Mouse (Mus musculus) embryo, embryonic 10 days (tissue): Measurements from ENCODE around the gene Wdr43.

ENCODE experiments used
- DNase-seq: peaks from one replicate; pipeline ENCODE4 v3.0.0-alpha.2; 2015; ENCODE audit warnings: low spot score

Wdr43 gene

DNA sequence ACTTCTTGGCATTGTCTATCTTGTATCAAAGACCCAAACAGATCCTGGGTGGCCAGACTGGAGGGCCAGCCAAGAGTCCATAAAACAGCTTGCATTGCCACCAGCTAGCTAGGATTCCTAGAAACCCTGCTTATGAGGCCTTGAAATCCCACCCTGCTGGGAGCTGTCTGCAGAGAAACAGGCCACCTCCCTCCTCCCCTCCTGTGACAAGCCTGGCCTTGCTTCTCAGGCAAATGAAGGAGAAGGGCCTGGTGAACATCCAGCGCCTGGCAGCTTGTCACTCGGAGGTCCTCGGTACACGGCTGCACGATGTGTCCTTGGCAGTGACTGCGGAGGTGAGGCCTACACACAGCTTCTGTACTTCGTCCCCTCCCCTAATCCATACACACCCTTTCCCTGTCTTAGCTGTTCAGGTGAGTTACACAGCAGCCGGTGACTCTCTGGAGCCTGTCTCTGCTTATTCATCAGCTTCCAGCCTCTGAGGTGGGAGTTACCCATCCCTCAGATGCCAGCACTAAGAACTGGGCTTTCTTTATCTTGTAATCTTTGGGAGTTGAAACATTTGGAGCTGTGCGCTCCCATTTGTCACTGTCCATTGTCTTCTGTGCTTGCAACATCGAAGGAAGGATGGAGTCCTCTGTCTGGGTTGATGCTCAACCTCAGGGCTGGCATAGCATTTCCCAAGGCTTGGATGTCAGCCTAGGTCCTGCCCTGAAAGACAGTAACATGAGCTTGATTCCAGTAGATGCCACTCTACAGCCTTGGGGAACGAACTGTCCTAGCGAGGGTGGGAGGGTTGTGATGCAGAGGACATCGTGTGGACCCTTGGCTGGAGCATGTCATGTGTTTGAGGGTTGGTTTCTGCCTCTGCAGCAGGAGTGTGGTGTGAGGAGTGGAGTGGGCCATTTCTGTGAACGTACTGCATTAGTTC lies 90.1 kb downstream of the Wdr43 start:
- DNase-seq: no peak

DNA sequence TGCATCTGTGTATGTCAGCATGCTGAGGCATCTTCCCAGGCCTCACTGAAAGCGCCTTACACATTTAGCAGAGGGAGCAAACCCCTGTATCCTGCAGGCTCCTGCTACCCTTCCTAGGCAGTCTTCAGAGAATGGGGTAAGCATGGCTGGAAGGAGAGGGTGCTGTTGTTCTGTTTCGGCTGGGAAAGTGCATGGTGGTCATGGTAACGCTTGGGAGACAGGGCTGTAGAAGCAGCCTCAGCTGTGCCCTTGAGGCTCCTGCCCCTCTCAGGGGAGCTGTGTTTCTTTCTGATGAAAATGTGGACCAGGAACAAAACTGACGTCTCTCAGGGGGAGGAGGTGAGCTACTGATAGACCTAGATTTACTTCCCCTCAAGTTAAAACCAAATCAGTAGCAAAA lies 92.0 kb downstream of the Wdr43 start:
- DNase-seq: no peak
